Mouse (Mus musculus): ENCODE data around the gene Fbl.
"Not testable (repeated sequence)": the region's sequence is repeated elsewhere in the genome, so short reads cannot be mapped to it uniquely, and the experiment has no call there.

Gene Fbl

DNA sequence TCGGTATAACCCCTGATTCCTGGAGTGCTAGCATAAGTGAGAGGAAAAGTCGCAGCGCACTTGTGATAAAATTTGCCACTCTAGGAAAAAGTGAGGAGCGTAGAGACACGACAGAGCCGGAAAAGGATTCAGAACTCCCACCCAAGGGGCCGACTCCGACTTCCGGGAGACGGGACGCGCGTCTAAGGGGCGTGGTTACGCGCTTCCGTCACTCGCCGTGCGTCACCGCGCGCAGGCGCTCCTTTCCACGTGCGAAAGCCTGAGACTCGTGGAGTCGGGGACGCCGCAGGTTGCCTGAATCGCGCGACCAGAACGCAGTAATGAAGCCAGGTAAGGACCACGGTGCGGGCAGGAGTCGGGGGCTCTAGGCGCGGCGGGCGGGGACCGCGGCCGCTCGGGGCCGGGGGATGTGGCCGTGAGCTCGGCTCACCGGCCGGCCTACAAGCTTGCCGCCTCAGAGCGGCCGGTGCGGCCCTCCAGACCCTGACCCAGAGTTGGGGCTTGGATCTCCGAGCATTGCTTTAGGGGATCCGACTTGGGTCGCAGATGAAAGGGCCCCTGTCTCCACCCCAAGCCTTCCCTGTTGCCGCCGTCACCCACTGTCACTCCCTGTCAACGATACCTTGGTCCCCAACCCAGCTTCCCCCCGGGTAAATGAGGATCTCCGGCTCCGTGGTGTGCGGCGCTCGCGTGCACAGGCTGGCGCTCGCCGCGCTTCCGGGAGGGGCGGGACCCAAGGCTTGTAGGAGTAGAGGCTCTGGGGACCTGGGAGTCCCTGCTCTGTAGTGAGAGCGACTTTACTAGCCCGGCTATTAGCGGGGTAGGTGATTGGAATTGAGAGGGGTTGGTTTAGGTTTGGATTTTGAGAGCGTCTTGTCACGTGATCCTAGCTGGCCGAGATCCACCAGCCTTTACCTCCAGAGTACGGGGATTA lies at the start of gene Fbl:
Fbl (plus strand) TSS at position 222 of the 934 bp plus-strand sequence.
- peak; percentile 91 for DNase-seq

DNA sequence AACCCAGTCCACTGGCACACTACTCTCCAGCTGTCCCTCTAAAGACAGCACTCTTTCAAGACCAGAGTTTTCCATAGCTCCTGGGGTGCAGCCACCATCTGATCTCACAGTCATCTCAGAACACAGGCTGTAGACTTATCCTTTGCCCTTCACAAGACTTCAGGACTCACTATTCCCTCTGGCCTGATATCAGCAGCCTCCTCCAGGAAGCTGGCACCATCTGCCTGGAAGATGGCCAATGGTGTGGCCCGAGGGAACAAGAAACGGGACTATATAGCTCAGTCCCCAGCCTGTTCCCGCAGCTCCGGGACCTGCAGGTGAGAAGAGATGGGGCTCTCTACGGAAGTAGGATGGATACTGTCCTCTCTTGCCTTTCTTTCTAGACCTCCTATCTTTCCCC lies 40.3 kb upstream of the Fbl start, which contains the start of gene 9530053A07Rik:
9530053A07Rik (plus strand) TSS at position 301 of the 400 bp plus-strand sequence.
- DNase-seq: no peak

DNA sequence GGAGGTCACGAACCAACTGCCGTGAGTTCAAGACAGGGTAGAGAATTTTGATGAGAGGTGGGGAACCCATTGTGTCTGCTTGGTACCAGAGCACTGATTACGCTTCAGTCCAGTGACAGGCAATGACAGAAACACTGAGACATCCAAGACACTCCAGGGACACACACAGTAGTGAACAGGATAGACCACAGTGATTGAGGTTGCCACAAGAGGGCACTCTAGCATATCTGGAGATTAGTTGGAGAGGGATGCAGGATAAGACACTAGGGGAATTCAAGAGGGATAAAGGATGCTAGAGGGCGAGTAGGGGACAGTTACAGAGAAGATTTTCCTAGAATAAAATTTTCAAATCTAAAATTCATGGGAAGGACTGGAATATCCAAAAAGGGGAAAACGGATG lies 31.9 kb upstream of the Fbl start:
- peak; percentile 43 for DNase-seq

DNA sequence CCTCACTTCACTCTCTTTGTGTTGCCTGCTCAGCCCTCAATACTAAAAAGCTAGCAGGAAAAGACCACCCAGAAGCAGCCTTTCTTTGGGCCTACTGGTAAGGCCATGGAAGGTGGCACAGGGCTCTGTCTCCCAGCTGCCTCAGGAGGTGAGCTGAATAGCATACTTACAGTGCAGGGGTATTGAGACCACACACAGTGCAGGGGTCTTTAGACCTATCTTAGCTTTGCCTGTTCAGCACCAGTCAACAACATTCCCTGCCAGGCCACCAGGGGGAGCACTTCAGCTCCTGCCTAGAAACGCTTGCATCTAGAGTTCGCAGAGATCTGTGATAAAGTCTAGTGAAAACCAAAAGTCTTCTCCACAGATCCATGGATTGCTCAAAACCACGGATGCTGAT lies 21.2 kb upstream of the Fbl start:
- DNase-seq: peak; percentile 77

DNA sequence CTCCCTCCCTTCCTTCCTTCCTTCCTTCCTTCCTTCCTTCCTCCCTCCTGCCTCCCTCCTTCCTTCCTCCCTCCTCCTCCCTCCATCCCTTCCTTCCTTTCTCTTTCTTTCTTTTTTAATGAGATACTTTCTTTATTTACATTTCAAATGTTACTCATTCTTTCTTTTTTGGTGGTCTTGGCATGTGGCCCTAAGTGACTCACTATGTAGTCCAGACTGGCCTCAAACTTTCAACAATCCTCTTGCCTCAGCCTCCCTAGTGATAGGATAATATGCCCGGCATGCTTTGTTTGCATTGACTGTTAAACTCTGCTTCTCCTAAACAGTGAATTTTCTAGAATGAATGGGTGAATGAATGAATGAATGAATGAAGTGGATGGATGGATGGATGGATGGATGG lies 19.7 kb upstream of the Fbl start:
- DNase-seq: no peak

DNA sequence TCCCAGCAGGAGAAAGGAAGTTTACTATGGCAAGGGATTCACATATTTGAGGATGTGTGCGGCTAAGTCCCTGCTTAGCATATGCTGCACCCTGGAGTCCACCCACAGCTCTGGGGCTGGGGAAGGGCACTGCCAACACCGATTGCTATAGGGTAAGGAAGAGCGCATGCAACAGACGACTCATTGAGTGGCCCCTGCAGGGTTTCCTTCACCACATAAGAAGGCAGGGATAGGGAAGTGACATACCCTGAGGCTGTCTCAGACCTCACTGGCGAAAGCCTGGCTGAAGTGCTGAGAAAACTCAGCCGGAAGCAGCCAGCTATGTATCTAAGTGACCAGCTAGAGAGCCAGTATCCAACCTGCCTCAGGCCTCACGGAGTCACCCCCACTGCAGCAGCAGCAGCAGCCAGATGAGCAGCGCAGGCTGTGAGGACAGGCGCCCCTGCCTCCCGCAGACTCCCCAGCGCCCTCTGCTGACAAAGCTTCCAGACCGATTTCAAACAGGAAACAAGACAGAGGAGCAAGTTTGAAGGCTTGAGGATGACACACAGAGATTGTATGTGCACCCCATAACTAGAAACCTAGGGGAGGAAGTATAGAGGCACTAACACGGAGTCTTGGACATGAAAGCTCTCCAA lies 17.8 kb upstream of the Fbl start:
- peak; percentile 57 for DNase-seq

DNA sequence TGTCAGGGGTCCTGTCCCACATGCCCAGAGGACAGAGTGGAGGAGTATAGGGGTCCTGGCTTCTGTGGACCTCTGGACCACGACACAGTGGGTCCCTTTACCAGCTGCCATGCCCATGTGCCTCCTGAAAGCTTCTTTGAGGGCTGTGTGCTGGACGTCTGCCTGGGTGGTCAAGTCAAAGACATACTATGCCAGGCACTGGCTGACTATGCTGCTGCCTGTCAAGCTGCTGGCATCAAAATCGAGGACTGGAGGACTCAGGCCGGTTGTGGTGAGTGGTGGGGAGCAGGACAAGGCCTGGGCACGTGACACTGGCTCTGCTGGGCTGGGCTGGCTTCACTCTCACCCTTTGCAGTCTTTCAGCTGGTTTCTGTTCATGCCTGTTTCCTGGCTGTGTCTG lies 15.9 kb upstream of the Fbl start:
- DNase-seq: not testable (repeated sequence)

DNA sequence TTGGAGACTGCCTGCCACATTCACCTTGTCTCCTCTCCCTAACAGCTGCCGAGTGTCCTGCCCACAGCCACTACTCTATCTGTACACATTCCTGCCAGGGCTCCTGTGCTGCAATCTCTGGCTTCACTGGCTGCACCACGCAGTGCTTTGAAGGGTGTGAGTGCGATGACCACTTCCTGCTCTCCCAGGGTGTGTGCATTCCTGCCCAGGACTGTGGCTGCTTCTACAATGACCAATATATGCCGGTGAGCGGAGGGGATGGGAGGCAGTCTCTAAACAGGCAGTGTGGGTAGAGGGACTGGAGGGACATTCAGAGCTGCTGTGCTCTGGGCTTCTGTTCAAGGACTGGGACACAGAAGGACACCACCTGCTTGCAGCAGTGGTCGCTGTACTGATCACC lies 10.2 kb upstream of the Fbl start:
- DNase-seq: no peak

DNA sequence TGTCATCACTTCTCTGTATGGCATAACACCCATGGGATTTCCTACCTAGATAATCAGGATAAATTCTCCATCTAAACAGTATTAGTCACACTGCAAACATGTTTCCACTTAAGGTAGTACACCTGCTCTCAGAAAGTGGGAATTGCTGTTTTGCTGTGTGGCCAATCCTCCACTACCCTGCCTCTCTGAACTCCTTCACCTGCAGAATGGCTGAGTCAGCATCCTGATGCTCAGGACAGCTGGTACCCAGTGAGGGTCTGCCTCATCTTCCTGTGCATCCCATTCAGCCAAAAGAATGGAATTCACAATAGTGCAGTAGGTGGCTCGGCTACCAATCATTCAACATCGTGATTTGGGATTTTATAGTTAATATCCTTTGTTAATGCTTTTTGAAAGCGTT lies 9.6 kb upstream of the Fbl start:
- DNase-seq: no peak

DNA sequence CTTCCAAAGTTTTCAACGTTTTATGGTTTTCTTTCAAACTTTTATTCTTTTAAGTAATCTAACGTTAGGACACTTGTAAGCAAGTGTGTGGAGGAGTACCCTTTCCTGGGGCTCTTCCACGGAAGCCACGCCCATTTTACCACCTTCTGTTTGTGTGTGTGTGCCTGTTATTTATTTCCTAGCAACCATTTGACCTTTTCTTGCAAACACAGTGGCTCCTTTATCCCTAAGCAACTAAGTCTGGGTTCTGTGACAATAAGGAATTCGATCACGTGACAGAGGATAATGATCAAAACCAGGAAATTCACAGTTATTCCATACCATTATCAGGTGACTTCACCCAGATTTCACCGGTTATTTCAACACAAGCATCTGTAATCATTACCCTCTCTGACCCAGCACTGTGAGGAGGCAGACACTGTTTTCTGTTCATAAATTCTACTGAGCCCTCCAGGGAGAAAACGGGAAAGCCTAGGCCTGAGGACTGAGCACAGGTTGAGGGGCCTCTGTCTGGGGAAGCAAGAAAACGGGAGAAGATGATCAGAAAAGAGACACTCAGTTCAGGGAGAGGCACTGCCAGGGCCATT lies 8.3 kb upstream of the Fbl start:
- no peak for DNase-seq

DNA sequence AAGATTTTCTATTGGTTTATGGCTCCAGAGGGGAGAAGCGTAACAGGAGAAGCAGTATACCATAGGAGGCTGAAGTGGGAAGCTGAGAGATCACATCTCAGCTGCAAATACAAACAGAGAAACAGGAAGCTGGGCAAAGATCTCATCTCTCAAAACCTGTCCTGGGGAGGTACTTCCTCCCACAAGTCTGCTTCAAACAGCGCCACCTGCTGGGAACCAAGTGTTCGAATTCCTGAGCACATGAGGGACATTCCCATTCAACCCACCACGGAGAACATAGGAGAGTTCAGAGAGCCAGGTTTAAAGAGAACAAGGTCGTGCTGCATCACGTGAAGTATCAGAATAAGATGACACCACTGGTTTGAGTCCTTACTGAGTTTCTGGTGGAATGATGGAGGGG lies 4.1 kb upstream of the Fbl start:
- no peak for DNase-seq

DNA sequence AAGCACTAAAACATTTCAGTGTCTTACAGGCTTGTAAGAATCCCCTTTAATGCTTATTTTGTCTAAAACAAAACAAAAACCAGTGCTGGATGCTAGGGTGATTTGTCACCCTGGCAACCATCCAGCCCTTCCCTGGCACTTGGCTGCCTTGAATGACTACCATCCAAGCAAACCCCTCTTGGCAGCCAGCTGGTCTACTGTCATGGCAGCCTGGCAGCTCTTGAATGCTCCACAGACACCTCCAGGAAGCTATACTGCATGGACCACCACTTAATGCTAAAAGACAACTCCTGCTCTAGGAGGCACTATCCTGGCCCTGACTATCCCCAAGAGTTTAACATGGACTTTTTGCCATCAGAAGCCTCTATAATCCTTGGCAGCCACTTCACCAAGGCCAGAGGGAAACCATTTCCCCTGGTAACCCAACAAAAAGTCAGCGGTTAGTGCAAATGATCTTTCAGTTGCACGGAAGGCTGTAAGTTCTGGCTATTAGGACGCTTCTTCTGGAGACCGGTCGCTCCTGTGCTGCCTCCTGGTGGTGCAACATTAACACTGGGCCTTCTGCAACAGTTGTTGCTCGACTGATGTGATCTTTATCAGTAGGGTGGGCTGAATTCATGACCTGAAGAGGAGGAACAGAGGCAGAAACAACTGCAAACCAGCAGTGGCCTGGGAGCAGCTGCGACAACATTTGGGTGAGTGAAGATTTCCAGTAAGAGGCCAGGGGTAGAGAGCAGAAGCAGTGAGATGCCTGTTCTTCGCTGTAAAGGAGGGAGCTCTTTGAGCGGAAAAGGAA lies 992 bp upstream of the Fbl start:
- DNase-seq: peak; percentile 78

DNA sequence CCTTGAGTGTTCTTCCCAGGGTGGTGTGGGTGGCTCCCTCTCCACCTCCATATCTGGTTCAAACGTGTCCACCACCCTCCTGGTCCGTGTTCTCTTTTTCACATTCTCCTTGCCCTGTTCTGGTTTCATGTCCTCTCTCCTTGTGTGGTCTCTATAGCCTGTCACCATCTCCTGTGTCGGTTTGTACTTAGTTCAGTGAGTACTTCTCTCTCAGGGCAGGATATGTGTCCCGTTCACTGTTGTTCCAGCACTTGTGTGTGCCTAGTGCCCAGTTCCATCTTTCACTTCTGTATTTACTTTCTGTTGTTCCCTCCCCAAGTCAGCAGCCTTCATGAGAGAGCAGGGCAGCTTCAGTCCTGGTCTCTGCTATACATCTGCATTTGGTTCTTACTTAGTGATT lies 5.8 kb downstream of the Fbl start:
- DNase-seq: no peak

DNA sequence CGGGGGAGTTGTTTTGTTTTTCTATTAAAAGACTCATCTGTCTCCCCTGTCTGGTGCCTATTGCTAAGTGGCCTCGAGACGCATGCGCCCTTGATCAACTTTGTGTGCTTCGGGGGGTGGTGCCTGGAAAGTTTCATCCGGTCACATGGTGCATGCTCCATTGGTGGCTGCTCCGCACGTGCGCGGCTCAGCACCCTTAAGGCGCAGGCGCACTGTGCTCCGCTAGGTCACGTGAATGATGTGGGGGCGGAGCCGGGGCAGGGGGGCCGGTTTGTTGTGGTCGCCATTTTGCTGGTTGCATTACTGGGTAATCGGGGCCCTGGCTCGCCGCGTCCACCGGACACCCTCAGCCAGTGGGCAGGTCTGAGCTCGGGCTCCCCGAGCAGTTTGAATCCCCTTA lies 9.7 kb downstream of the Fbl start, which contains the start of gene Dyrk1b:
Dyrk1b (plus strand) TSS at position 242 of the 400 bp plus-strand sequence.
- DNase-seq: peak; percentile 99

DNA sequence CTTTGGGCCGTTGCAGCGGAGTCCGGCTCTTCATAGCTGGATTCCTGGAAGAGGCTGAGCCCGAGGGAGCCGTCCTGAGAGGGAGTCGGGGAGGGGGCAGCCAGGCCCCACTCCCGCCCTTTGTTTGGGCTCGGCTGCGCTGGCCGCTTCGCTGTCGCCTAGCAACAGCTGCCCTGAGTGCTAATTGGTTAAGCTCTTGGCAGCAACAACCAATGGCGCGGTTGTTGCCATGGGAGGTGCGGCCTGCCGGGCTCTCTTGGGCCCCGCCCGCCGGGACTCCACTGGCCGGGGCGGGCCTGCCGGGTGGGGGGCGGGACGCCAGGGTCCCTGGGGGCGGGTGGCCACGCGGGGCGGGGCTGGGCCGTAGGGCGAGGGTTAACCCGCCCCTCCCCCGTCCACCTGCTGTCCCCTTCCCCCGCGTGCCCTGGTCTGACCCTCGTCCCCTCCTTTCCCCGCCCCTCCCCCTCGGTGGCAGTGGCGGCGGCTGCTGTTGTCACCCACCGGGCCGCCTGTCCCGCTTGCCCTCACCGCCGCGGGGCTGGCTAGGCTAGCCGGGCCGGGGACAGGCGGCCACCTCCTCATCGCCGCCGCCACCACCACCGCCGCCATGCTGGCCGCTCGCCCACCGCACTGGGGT lies 10.3 kb downstream of the Fbl start:
- peak; percentile 93 for DNase-seq

DNA sequence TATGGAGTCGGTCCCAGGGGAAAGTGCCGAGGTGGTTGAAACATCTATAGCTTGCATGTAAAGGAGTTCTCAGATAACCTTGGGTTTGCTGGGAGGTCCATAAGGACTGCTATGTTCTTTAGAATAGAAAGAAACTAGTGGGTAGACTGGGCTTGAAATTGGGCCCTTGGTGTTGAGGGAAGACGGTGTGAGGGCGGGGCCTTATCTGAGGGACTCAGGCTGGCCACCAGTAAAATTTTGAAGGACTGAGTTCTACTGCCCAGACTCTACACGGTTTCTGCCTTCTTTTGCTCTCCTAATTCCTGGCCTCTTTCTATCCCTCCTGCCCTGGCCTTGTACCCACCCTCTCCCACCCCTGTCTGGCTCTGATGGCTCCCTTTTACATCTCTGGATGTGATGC lies 11.4 kb downstream of the Fbl start:
- DNase-seq: no peak

DNA sequence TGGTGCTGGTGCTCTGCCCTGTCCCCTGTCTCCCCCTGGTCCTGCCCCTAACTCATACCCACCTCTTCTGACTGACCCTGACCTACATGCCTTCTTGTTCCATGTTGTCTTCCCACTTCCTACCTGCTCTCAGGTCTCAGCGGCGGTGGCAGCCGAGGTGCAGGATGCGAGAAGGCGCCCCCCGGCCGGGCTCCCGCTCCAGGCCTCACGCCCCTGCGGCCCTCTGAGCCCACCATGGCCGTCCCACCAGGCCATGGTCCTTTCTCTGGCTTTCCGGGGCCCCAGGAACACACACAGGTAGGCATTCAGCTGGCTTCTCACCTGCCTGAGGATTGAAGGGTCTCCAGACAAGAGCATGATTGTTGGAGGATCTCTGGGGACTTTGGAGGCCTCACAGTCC lies 11.9 kb downstream of the Fbl start:
- no peak for DNase-seq

DNA sequence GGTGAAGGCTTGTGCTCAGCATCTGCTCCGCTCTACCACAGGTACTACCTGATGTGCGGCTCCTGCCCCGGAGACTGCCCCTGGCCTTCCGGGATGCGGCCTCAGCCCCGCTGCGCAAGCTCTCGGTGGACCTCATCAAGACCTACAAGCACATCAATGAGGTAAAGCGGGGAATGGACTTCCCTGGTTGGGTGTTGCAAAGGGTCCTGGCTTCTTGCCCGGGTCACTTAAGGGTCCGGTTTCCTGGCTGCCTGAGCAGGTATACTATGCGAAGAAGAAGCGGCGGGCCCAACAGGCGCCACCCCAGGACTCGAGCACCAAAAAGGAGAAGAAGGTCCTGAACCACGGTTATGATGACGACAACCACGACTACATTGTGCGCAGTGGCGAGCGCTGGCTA lies 12.8 kb downstream of the Fbl start:
- DNase-seq: no peak

DNA sequence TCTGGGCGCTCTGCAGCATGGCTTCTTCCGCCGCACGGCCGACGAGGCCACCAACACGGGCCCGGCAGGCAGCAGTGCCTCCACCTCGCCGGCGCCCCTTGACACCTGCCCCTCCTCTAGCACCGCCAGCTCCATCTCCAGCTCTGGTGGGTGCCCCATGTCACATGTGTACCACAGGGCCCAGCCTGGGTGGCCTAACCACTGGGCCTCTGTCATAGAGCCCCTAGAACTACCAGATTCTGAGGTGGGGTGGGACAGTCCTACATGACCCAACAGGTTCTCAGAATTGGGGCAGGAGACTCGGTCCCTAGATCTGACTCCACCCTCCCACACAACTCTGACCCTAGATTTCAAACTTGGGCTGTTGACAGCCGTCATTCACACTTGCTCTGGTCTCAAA lies 16.4 kb downstream of the Fbl start:
- DNase-seq: no peak

DNA sequence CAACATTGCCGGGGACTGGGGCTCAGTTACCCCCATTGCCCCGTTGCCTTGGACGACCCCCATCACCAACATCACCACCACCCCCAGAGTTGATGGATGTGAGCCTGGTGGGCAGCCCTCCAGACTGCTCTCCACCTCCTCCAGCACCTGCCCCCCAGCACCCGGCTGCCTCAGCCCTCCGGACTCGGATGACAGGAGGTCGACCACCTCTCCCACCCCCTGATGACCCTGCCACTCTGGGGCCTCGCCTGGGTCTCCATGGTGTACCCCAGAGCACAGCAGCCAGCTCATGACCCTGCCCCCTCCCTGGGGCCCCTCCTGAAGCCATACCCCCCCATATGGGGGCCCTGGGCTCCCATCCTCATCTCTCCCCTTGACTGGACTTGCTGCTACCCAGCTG lies 17.1 kb downstream of the Fbl start:
- no peak for DNase-seq

DNA sequence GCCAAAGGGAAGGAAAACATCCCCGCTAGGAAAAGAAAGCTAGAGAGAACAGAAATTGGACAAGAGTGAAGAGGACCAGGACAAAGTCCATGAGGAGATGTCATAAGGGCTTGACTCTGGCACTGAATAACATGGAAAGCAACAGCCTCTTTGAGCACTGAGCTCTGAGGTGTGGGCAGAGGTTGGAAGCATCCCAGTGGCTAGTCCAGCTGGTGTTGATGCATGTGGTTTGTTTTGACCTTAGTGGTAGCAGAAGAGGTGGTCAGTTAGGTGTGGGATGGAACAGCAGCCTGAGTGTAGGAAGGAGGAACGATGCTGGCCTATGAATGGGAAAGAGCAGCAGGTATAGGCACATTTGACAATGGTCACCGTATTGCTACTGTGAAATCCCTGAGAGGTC lies 22.0 kb downstream of the Fbl start:
- DNase-seq: no peak

DNA sequence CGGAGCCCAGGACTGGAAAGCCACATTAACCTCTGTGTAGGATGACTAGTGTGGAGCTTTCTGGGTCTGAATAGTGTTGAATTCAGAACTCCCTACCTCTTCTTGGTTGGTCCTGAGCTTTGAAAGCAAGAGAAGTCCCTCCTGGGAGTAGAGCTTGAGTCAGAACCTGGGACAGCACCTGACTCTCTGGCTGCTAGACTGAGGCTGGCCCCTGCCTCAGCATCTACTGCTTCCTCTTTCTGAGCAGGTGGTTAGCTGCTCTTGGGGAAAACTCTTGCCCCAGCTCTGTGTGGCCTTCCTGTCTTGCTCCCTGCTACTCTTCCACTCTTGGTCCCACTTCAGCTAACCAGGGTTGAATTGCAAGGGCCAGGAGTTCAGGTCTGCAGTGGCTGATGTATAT lies 22.4 kb downstream of the Fbl start:
- DNase-seq: no peak

Measured in lung, postnatal 14 days (tissue).